Mouse (Mus musculus): ENCODE measurements at regions not wholly inside any gene's neighbourhood (a gene's known extent, or its start where the extent isn't known, plus 50 kb on each side); places are given as distances from the start of the nearest gene placed in this dataset.

DNA sequence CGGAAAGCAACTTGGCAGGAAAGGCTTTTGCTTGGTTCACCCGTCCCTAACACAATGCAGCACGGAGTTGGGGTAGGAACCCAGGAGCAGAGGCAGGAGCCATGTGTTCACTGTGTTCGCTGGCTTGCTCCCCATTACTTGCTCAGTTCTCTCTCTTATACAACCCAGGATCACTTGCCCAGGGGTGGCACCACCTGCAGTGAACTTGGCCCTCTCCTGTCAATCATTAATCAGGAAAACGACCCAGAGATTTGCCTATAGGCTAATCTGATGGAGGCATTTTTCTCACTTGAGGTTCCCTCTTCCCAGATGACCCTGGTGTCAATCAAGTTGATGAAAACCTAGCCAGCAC lies 202.5 kb downstream of the Pten start:
- TF ChIP-seq EP300 (IDR thresholded peaks at IDR 0.05; ENCODE audit: insufficient read depth, low read depth, low read length) (no peak), POLR2A (IDR thresholded peaks at IDR 0.05; ENCODE audit: insufficient read depth, low read depth, low read length) (no peak)
